Mouse (Mus musculus): ENCODE measurements at regions not wholly inside any gene's neighbourhood (a gene's known extent, or its start where the extent isn't known, plus 50 kb on each side); places are given as distances from the start of the nearest gene placed in this dataset.

- 82% methylated on average over 2 of the region's 2 CpGs for WGBS
- H3K4me3 ChIP-seq (ENCODE audit: low read depth, low read length) = no peak overlapping the region
- no peak overlapping the region for H3K9ac ChIP-seq (replicated peaks; ENCODE audit: low read depth, low read length)
- no peak overlapping the region for H3K27ac ChIP-seq (ENCODE audit: low read length)
- no peaks in the 10 kb centered on the region for H3K27me3 ChIP-seq (ENCODE audit: control insufficient read depth, insufficient read depth, low read length)
- no peak for ATAC-seq (ENCODE audit: insufficient number of reproducible peaks, insufficient read depth, low FRiP score, low read depth)
- H3K9me3 ChIP-seq (ENCODE audit: control insufficient read depth, low read depth, low read length) = no peaks in the 10 kb centered on the region
- H3K4me1 ChIP-seq (ENCODE audit: control insufficient read depth, insufficient read depth, low read length) = no peaks in the 10 kb centered on the region
- no peaks in the 10 kb centered on the region for H3K36me3 ChIP-seq (ENCODE audit: control insufficient read depth, insufficient read depth, low read length)
- no peak overlapping the region for H3K4me2 ChIP-seq (replicated peaks; ENCODE audit: low read depth, low read length)
Measured at GRCm38 (mm10) chr1:91730281-91730680, 71.0 kb upstream of the Twist2 start.

- WGBS = 58% methylated on average over 13 of the region's 13 CpGs
Measured at GRCm38 (mm10) chr1:91731703-91732102, 69.6 kb upstream of the Twist2 start.

GRCm38 (mm10) chr1:91732461-91732861 is 68.8 kb upstream of the Twist2 start:
- no peaks in the 10 kb centered on the region for H3K9me3 ChIP-seq (ENCODE audit: control insufficient read depth, low read depth, low read length)
- no peaks in the 10 kb centered on the region for H3K4me1 ChIP-seq (ENCODE audit: control insufficient read depth, insufficient read depth, low read length)
- no peaks in the 10 kb centered on the region for H3K36me3 ChIP-seq (ENCODE audit: control insufficient read depth, insufficient read depth, low read length)
- 72% methylated on average over 12 of the region's 12 CpGs for WGBS
- ATAC-seq (ENCODE audit: insufficient number of reproducible peaks, insufficient read depth, low FRiP score, low read depth) = no peak
- no peak overlapping the region for H3K4me2 ChIP-seq (replicated peaks; ENCODE audit: low read depth, low read length)
- no peak overlapping the region for H3K27ac ChIP-seq (ENCODE audit: low read length)
- H3K9ac ChIP-seq (replicated peaks; ENCODE audit: low read depth, low read length) = no peak overlapping the region
- H3K4me3 ChIP-seq (ENCODE audit: low read depth, low read length) = no peak overlapping the region
- no peaks in the 10 kb centered on the region for H3K27me3 ChIP-seq (ENCODE audit: control insufficient read depth, insufficient read depth, low read length)

More at GRCm38 (mm10) chr1:91731703-91732102, 69.6 kb upstream of the Twist2 start:
- H3K4me1 ChIP-seq (ENCODE audit: control insufficient read depth, insufficient read depth, low read length) = no peaks in the 10 kb centered on the region
- no peaks in the 10 kb centered on the region for H3K36me3 ChIP-seq (ENCODE audit: control insufficient read depth, insufficient read depth, low read length)
- no peak overlapping the region for H3K9ac ChIP-seq (replicated peaks; ENCODE audit: low read depth, low read length)
- H3K4me2 ChIP-seq (replicated peaks; ENCODE audit: low read depth, low read length) = no peak overlapping the region
- no peaks in the 10 kb centered on the region for H3K27me3 ChIP-seq (ENCODE audit: control insufficient read depth, insufficient read depth, low read length)
- H3K27ac ChIP-seq (ENCODE audit: low read length) = no peak overlapping the region
- H3K9me3 ChIP-seq (ENCODE audit: control insufficient read depth, low read depth, low read length) = no peaks in the 10 kb centered on the region
- no peak overlapping the region for H3K4me3 ChIP-seq (ENCODE audit: low read depth, low read length)
- no peak for ATAC-seq (ENCODE audit: insufficient number of reproducible peaks, insufficient read depth, low FRiP score, low read depth)

- Histone ChIP-seq H3K36me3 (ENCODE audit: control insufficient read depth, insufficient read depth, low read length) (no peaks in the 10 kb centered on the region), H3K9me3 (ENCODE audit: control insufficient read depth, low read depth, low read length) (no peaks in the 10 kb centered on the region), H3K4me2 (replicated peaks; ENCODE audit: low read depth, low read length) (no peak overlapping the region), H3K9ac (replicated peaks; ENCODE audit: low read depth, low read length) (no peak overlapping the region), H3K27ac (ENCODE audit: low read length) (no peak overlapping the region), H3K4me3 (ENCODE audit: low read depth, low read length) (no peak overlapping the region), H3K27me3 (ENCODE audit: control insufficient read depth, insufficient read depth, low read length) (no peaks in the 10 kb centered on the region), H3K4me1 (ENCODE audit: control insufficient read depth, insufficient read depth, low read length) (no peaks in the 10 kb centered on the region)
- 83% methylated on average over 2 of the region's 2 CpGs for WGBS
- no peak for ATAC-seq (ENCODE audit: insufficient number of reproducible peaks, insufficient read depth, low FRiP score, low read depth)
Measured at GRCm38 (mm10) chr1:91734731-91735130, 66.5 kb upstream of the Twist2 start.

- H3K27ac ChIP-seq (ENCODE audit: low read length) = no peak overlapping the region
- no peaks in the 10 kb centered on the region for H3K4me1 ChIP-seq (ENCODE audit: control insufficient read depth, insufficient read depth, low read length)
- H3K4me2 ChIP-seq (replicated peaks; ENCODE audit: low read depth, low read length) = no peak overlapping the region
- no peaks in the 10 kb centered on the region for H3K36me3 ChIP-seq (ENCODE audit: control insufficient read depth, insufficient read depth, low read length)
- 77% methylated on average over 5 of the region's 5 CpGs for WGBS
- H3K9ac ChIP-seq (replicated peaks; ENCODE audit: low read depth, low read length) = no peak overlapping the region
- H3K9me3 ChIP-seq (ENCODE audit: control insufficient read depth, low read depth, low read length) = no peaks in the 10 kb centered on the region
- H3K27me3 ChIP-seq (ENCODE audit: control insufficient read depth, insufficient read depth, low read length) = no peaks in the 10 kb centered on the region
- no peak for ATAC-seq (ENCODE audit: insufficient number of reproducible peaks, insufficient read depth, low FRiP score, low read depth)
- H3K4me3 ChIP-seq (ENCODE audit: low read depth, low read length) = no peak overlapping the region
Measured at GRCm38 (mm10) chr1:91735436-91735835, 65.8 kb upstream of the Twist2 start.

- Histone ChIP-seq H3K9me3 (ENCODE audit: control insufficient read depth, low read depth, low read length) (no peaks in the 10 kb centered on the region), H3K4me2 (replicated peaks; ENCODE audit: low read depth, low read length) (no peak overlapping the region), H3K36me3 (ENCODE audit: control insufficient read depth, insufficient read depth, low read length) (no peaks in the 10 kb centered on the region), H3K4me1 (ENCODE audit: control insufficient read depth, insufficient read depth, low read length) (no peaks in the 10 kb centered on the region), H3K27me3 (ENCODE audit: control insufficient read depth, insufficient read depth, low read length) (no peaks in the 10 kb centered on the region), H3K9ac (replicated peaks; ENCODE audit: low read depth, low read length) (no peak overlapping the region), H3K27ac (ENCODE audit: low read length) (no peak overlapping the region), H3K4me3 (ENCODE audit: low read depth, low read length) (no peak overlapping the region)
- 90% methylated on average over 8 of the region's 8 CpGs for WGBS
- no peak for ATAC-seq (ENCODE audit: insufficient number of reproducible peaks, insufficient read depth, low FRiP score, low read depth)
Measured at GRCm38 (mm10) chr1:91740661-91741060, 60.6 kb upstream of the Twist2 start.

- WGBS = 92% methylated on average over 7 of the region's 7 CpGs
- Histone ChIP-seq H3K9me3 (ENCODE audit: control insufficient read depth, low read depth, low read length) (no peaks in the 10 kb centered on the region), H3K27me3 (ENCODE audit: control insufficient read depth, insufficient read depth, low read length) (no peaks in the 10 kb centered on the region), H3K9ac (replicated peaks; ENCODE audit: low read depth, low read length) (no peak overlapping the region), H3K4me3 (ENCODE audit: low read depth, low read length) (no peak overlapping the region), H3K4me2 (replicated peaks; ENCODE audit: low read depth, low read length) (no peak overlapping the region), H3K27ac (ENCODE audit: low read length) (no peak overlapping the region), H3K4me1 (ENCODE audit: control insufficient read depth, insufficient read depth, low read length) (no peaks in the 10 kb centered on the region), H3K36me3 (ENCODE audit: control insufficient read depth, insufficient read depth, low read length) (no peaks in the 10 kb centered on the region)
- ATAC-seq (ENCODE audit: insufficient number of reproducible peaks, insufficient read depth, low FRiP score, low read depth) = no peak
Measured at GRCm38 (mm10) chr1:91742031-91742430, 59.2 kb upstream of the Twist2 start.

- Histone ChIP-seq H3K27ac (ENCODE audit: low read length) (no peak overlapping the region), H3K4me3 (ENCODE audit: low read depth, low read length) (no peak overlapping the region), H3K36me3 (ENCODE audit: control insufficient read depth, insufficient read depth, low read length) (no peaks in the 10 kb centered on the region), H3K27me3 (ENCODE audit: control insufficient read depth, insufficient read depth, low read length) (no peaks in the 10 kb centered on the region), H3K4me1 (ENCODE audit: control insufficient read depth, insufficient read depth, low read length) (no peaks in the 10 kb centered on the region), H3K9ac (replicated peaks; ENCODE audit: low read depth, low read length) (no peak overlapping the region), H3K4me2 (replicated peaks; ENCODE audit: low read depth, low read length) (no peak overlapping the region), H3K9me3 (ENCODE audit: control insufficient read depth, low read depth, low read length) (no peaks in the 10 kb centered on the region)
- 39% methylated on average over 3 of the region's 3 CpGs for WGBS
- ATAC-seq (ENCODE audit: insufficient number of reproducible peaks, insufficient read depth, low FRiP score, low read depth) = no peak
Measured at GRCm38 (mm10) chr1:91742914-91743313, 58.3 kb upstream of the Twist2 start.

GRCm38 (mm10) chr1:91744076-91744475 is 57.2 kb upstream of the Twist2 start:
- no peak for ATAC-seq (ENCODE audit: insufficient number of reproducible peaks, insufficient read depth, low FRiP score, low read depth)
- 98% methylated on average over 3 of the region's 3 CpGs for WGBS
- Histone ChIP-seq H3K27me3 (ENCODE audit: control insufficient read depth, insufficient read depth, low read length) (no peaks in the 10 kb centered on the region), H3K4me1 (ENCODE audit: control insufficient read depth, insufficient read depth, low read length) (no peaks in the 10 kb centered on the region), H3K36me3 (ENCODE audit: control insufficient read depth, insufficient read depth, low read length) (no peaks in the 10 kb centered on the region), H3K4me2 (replicated peaks; ENCODE audit: low read depth, low read length) (no peak overlapping the region), H3K9me3 (ENCODE audit: control insufficient read depth, low read depth, low read length) (no peaks in the 10 kb centered on the region), H3K27ac (ENCODE audit: low read length) (no peak overlapping the region), H3K4me3 (ENCODE audit: low read depth, low read length) (no peak overlapping the region), H3K9ac (replicated peaks; ENCODE audit: low read depth, low read length) (no peak overlapping the region)
